Mouse (Mus musculus): ENCODE results near the gene Maml2. TPM values are rescaled to one million over a fixed set of nuclear protein-coding genes. Genes with fewer than 3 reads are reported as not detected.

Gene Maml2
- polyA plus RNA-seq, 1 experiment from 2014 or later = 15.1 TPM

GRCm38 (mm10) chr9:13597736-13598135 lies 300.0 kb downstream of the Maml2 start:
- Histone ChIP-seq H3K36me3 (ENCODE audit: insufficient read depth, low read length) (no peaks in the 10 kb centered on the region), H3K4me2 (replicated peaks; ENCODE audit: low read depth, low read length) (no peak overlapping the region), H3K4me3 (ENCODE audit: low read depth, low read length) (no peak overlapping the region), H3K4me1 (ENCODE audit: insufficient read depth, low read depth, low read length) (no peaks in the 10 kb centered on the region), H3K27me3 (replicated peaks; ENCODE audit: insufficient read depth, low read length) (no peaks in the 10 kb centered on the region), H3K9ac (replicated peaks; ENCODE audit: low read depth) (no peak overlapping the region), H3K27ac (ENCODE audit: low read length) (no peak overlapping the region), H3K9me3 (ENCODE audit: low read length) (no peaks in the 10 kb centered on the region)
- no peak for TF ChIP-seq CTCF (IDR thresholded peaks at IDR 0.05)
- TF ChIP-seq EP300 (IDR thresholded peaks at IDR 0.05) = no peak
- 92% methylated on average over 6 of the region's 6 CpGs for WGBS
- ATAC-seq (no peak), DNase-seq (ENCODE audit: low spot score) (no peak)

DNA sequence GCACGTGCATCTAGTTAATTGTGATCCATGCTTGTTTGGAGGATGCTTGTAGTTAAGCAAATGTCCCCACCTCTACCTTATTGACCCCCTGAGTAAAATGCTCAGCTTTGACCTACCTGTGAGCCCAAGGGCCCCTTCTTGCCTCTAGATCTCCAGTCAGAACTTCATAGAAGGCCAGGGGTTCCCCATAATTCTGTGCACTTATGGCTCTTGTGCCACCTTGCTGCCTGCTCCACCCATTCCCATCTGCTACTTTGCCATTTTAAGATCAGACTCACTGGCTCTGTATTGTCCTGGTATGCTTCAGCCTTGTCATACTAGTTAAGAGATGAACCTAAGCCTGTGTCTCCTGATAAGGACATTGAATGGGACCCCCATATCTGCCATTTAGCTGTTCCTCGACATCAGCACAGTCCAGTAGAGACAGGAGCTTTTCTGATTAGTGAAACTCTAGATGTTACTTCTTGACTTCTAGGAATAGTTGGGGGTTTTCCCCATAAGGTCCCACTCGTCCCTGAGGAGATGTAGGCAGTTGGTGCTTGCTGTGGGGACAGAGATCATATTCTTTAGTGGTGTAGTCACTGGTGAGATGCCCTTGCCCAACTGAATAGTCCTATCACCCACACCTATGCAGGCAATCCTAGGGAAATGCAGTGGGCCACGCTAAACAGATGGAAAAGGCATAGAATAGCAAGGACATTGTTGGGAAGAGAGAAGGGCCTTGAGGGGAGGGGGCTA lies 301.0 kb downstream of the Maml2 start:
- 73% methylated on average over 4 of the region's 4 CpGs for WGBS
- H3K9me3 ChIP-seq (ENCODE audit: low read length) = no peaks in the 10 kb centered on the region

DNA sequence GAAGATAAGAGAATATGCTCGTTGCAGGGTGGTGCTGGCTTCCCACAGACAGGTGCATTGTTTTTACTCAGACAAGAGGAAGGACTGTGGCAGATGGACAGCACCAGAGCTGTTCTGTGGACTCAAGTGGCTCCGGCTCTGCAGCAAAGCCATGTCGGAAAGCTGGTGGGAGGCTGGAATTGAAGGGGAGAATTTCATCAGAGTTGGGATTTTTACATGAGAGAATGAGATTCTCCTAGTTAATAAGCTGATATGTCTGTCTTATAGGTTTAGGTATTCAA lies 301.5 kb downstream of the Maml2 start:
- no peak for TF ChIP-seq EP300 (IDR thresholded peaks at IDR 0.05)
- no peak for TF ChIP-seq CTCF (IDR thresholded peaks at IDR 0.05)
- no peak overlapping the region for H3K4me3 ChIP-seq (ENCODE audit: low read depth, low read length)
- no peaks in the 10 kb centered on the region for H3K27me3 ChIP-seq (replicated peaks; ENCODE audit: insufficient read depth, low read length)
- H3K9ac ChIP-seq (replicated peaks; ENCODE audit: low read depth) = no peak overlapping the region
- no peak overlapping the region for H3K27ac ChIP-seq (ENCODE audit: low read length)
- no peaks in the 10 kb centered on the region for H3K9me3 ChIP-seq (ENCODE audit: low read length)
- 71% methylated on average over 3 of the region's 3 CpGs for whole genome bisulfite sequencing
- DNase-seq (ENCODE audit: low spot score) = no peak
- no peak overlapping the region for H3K4me2 ChIP-seq (replicated peaks; ENCODE audit: low read depth, low read length)
- ATAC-seq = no peak
- no peaks in the 10 kb centered on the region for H3K4me1 ChIP-seq (ENCODE audit: insufficient read depth, low read depth, low read length)
- no peaks in the 10 kb centered on the region for H3K36me3 ChIP-seq (ENCODE audit: insufficient read depth, low read length)

More for the DNA sequence above, 301.0 kb downstream of the Maml2 start:
- ATAC-seq (no peak), DNase-seq (ENCODE audit: low spot score) (no peak)
- Histone ChIP-seq H3K36me3 (ENCODE audit: insufficient read depth, low read length) (no peaks in the 10 kb centered on the region), H3K9ac (replicated peaks; ENCODE audit: low read depth) (no peak overlapping the region), H3K4me2 (replicated peaks; ENCODE audit: low read depth, low read length) (no peak overlapping the region), H3K4me1 (ENCODE audit: insufficient read depth, low read depth, low read length) (no peaks in the 10 kb centered on the region), H3K27ac (ENCODE audit: low read length) (no peak overlapping the region), H3K4me3 (ENCODE audit: low read depth, low read length) (no peak overlapping the region), H3K27me3 (replicated peaks; ENCODE audit: insufficient read depth, low read length) (no peaks in the 10 kb centered on the region)
- no peak for TF ChIP-seq CTCF (IDR thresholded peaks at IDR 0.05)
- no peak for TF ChIP-seq EP300 (IDR thresholded peaks at IDR 0.05)

- H3K9ac ChIP-seq (replicated peaks; ENCODE audit: low read depth) = no peak overlapping the region
- WGBS = 93% methylated on average over 6 of the region's 6 CpGs
- no peak overlapping the region for H3K4me2 ChIP-seq (replicated peaks; ENCODE audit: low read depth, low read length)
- TF ChIP-seq EP300 (IDR thresholded peaks at IDR 0.05) = no peak
- TF ChIP-seq CTCF (IDR thresholded peaks at IDR 0.05) = no peak
- no peak overlapping the region for H3K4me3 ChIP-seq (ENCODE audit: low read depth, low read length)
- no peaks in the 10 kb centered on the region for H3K9me3 ChIP-seq (ENCODE audit: low read length)
- no peaks in the 10 kb centered on the region for H3K4me1 ChIP-seq (ENCODE audit: insufficient read depth, low read depth, low read length)
- H3K27me3 ChIP-seq (replicated peaks; ENCODE audit: insufficient read depth, low read length) = no peaks in the 10 kb centered on the region
- H3K27ac ChIP-seq (ENCODE audit: low read length) = no peak overlapping the region
- DNase-seq (ENCODE audit: low spot score) (no peak), ATAC-seq (no peak)
- H3K36me3 ChIP-seq (ENCODE audit: insufficient read depth, low read length) = no peaks in the 10 kb centered on the region
These were observed 302.0 kb downstream of the Maml2 start for GRCm38 (mm10) chr9:13599800-13600199.

- no peak for TF ChIP-seq CTCF (IDR thresholded peaks at IDR 0.05)
- H3K27me3 ChIP-seq (replicated peaks; ENCODE audit: insufficient read depth, low read length) = no peaks in the 10 kb centered on the region
- H3K9ac ChIP-seq (replicated peaks; ENCODE audit: low read depth) = no peak overlapping the region
- ATAC-seq = no peak
- H3K4me3 ChIP-seq (ENCODE audit: low read depth, low read length) = no peak overlapping the region
- H3K4me1 ChIP-seq (ENCODE audit: insufficient read depth, low read depth, low read length) = no peaks in the 10 kb centered on the region
- no peak overlapping the region for H3K4me2 ChIP-seq (replicated peaks; ENCODE audit: low read depth, low read length)
- no peak overlapping the region for H3K27ac ChIP-seq (ENCODE audit: low read length)
- no peaks in the 10 kb centered on the region for H3K36me3 ChIP-seq (ENCODE audit: insufficient read depth, low read length)
- no peaks in the 10 kb centered on the region for H3K9me3 ChIP-seq (ENCODE audit: low read length)
- WGBS = 65% methylated on average over 3 of the region's 3 CpGs
- DNase-seq (ENCODE audit: low spot score) = no peak
These were observed 304.0 kb downstream of the Maml2 start for GRCm38 (mm10) chr9:13601729-13602128.

DNA sequence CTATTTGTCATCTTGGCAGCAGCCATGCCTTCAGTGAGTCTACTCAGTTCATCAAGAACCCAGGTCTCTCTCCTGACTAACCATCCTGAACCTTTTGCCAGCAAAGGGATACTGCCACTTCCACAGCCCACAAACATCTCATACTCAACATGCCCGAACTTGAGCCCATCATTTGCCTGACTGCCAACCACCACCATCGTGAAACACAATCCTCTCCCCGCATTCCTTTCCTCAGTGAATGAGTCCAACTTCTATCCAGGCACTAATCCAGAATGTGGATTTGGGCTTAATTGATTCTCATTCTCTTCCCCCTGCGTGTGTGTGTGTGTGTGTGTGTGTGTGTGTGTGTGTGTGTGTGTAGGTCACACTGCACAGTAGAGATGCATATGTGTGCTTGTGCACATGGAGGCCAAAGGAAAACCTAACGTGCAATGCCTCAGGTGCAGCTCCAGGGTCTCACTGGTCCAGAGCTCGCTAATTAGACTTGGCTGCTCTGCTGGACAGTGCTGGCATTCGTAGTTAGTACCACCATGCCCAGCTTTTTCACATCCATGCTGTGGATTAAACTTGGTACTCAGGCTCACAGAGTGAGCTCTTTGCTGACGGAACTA lies 305.9 kb downstream of the Maml2 start:
- ATAC-seq = no peak
- no peak overlapping the region for H3K9ac ChIP-seq (replicated peaks; ENCODE audit: low read depth)
- H3K4me2 ChIP-seq (replicated peaks; ENCODE audit: low read depth, low read length) = no peak overlapping the region
- H3K27me3 ChIP-seq (replicated peaks; ENCODE audit: insufficient read depth, low read length) = no peaks in the 10 kb centered on the region
- TF ChIP-seq CTCF (IDR thresholded peaks at IDR 0.05) = no peak
- no peak for TF ChIP-seq EP300 (IDR thresholded peaks at IDR 0.05)
- no peaks in the 10 kb centered on the region for H3K9me3 ChIP-seq (ENCODE audit: low read length)
- no peak overlapping the region for H3K4me3 ChIP-seq (ENCODE audit: low read depth, low read length)
- no peak for DNase-seq (ENCODE audit: low spot score)
- WGBS = 83% methylated on average over 8 of the region's 8 CpGs
- peaks cover 6% of the 10 kb centered on the region; the same call in 1 of the 2 replicates for H3K4me1 ChIP-seq (ENCODE audit: insufficient read depth, low read depth, low read length)
- no peak overlapping the region for H3K27ac ChIP-seq (ENCODE audit: low read length)
- H3K36me3 ChIP-seq (ENCODE audit: insufficient read depth, low read length) = no peaks in the 10 kb centered on the region

Data from lung, postnatal 0 days (tissue).